Mouse (Mus musculus) regulatory T cell (primary cell): ENCODE measurements around the gene Gm6034.
"Not testable (repeated sequence)": the region's sequence is repeated elsewhere in the genome, so short reads cannot be mapped to it uniquely, and the experiment has no call there.

Source experiments
- in situ Hi-C: fragments of 300-600 bp; cut with MboI, MseI; formaldehyde crosslinking; loops from one replicate; pipeline ENCODE4 v1.15.1; 2025; ENCODE audit warnings: high pct_unique_total_duplicates

The Gm6034 gene

GRCm38 (mm10) chr17:36042610-36043169 lies at the start of gene Gm6034, which contains the start of gene H2-T22:
Gene Gm6034, plus strand, starts transcription at chr17:36042961.
Gene H2-T22, minus strand, starts transcription at chr17:36042747.
- in situ Hi-C loops: not testable (repeated sequence)

- in situ Hi-C loops: loop anchor here (25.0 kb wide), 1 partner anchor 969 kb away; the partner anchor contains the start of genes Ppp1r11, Znrd1 and Znrd1as
These were observed 49.1 kb upstream of the Gm6034 start for GRCm38 (mm10) chr17:35993675-35994074.

GRCm38 (mm10) chr17:35994175-35994878 lies 48.4 kb upstream of the Gm6034 start:
- in situ Hi-C loops: loop anchor here (25.0 kb wide), 1 partner anchor 968 kb away; the partner anchor contains the start of genes Ppp1r11, Znrd1 and Znrd1as

- in situ Hi-C loops: loop anchor here (5.0 to 25.0 kb wide), 3 partner anchors 37 to 967 kb away; partner anchors contain the start of genes H2-T23, Ppp1r11, Znrd1 and Znrd1as
These were observed 47.9 kb upstream of the Gm6034 start for GRCm38 (mm10) chr17:35994879-35995240.

GRCm38 (mm10) chr17:35996949-35997348 lies 45.8 kb upstream of the Gm6034 start:
- in situ Hi-C loops: loop anchor here (5.0 to 25.0 kb wide), 3 partner anchors 35 to 965 kb away; partner anchors contain the start of genes H2-T23, Ppp1r11, Znrd1 and Znrd1as

GRCm38 (mm10) chr17:35997713-35998510 lies 44.8 kb upstream of the Gm6034 start:
- in situ Hi-C loops: loop anchor here (5.0 to 25.0 kb wide), 3 partner anchors 34 to 964 kb away; partner anchors contain the start of genes H2-T23, Ppp1r11, Znrd1 and Znrd1as

GRCm38 (mm10) chr17:35998545-35999305 lies 44.0 kb upstream of the Gm6034 start:
- in situ Hi-C loops: loop anchor here (5.0 to 25.0 kb wide), 3 partner anchors 34 to 964 kb away; partner anchors contain the start of genes H2-T23, Ppp1r11, Znrd1 and Znrd1as

- in situ Hi-C loops: loop anchor here (5.0 to 25.0 kb wide), 3 partner anchors 33 to 963 kb away; partner anchors contain the start of genes H2-T23, Ppp1r11, Znrd1 and Znrd1as
These were observed 43.4 kb upstream of the Gm6034 start for GRCm38 (mm10) chr17:35999356-35999755.

GRCm38 (mm10) chr17:36000349-36000748 lies 42.4 kb upstream of the Gm6034 start:
- in situ Hi-C loops: no loop called here

GRCm38 (mm10) chr17:36001121-36001897 lies 41.5 kb upstream of the Gm6034 start:
- in situ Hi-C loops: no loop called here

- in situ Hi-C loops: no loop called here
These were observed 40.8 kb upstream of the Gm6034 start for GRCm38 (mm10) chr17:36001966-36002365.

- in situ Hi-C loops: no loop called here
These were observed 39.4 kb upstream of the Gm6034 start for GRCm38 (mm10) chr17:36003331-36003730.

- in situ Hi-C loops: not testable (repeated sequence)
These were observed 38.4 kb upstream of the Gm6034 start for GRCm38 (mm10) chr17:36004409-36004808.

GRCm38 (mm10) chr17:36014977-36015376 lies 27.8 kb upstream of the Gm6034 start:
- in situ Hi-C loops: no loop called here

GRCm38 (mm10) chr17:36017046-36017445 lies 25.7 kb upstream of the Gm6034 start:
- in situ Hi-C loops: no loop called here

- in situ Hi-C loops: no loop called here
These were observed 23.8 kb upstream of the Gm6034 start for GRCm38 (mm10) chr17:36018979-36019378.

GRCm38 (mm10) chr17:36019519-36019918 lies 23.2 kb upstream of the Gm6034 start:
- in situ Hi-C loops: no loop called here

GRCm38 (mm10) chr17:36020191-36021073 lies 22.3 kb upstream of the Gm6034 start, which contains the start of gene H2-T24:
Gene H2-T24, minus strand, starts transcription at chr17:36020560.
- in situ Hi-C loops: no loop called here

GRCm38 (mm10) chr17:36021309-36021708 lies 21.5 kb upstream of the Gm6034 start:
- in situ Hi-C loops: no loop called here
